Mouse (Mus musculus) liver, embryonic 13.5 days (tissue): ENCODE results near the gene Rbm4. TPM values are rescaled to one million over a fixed set of nuclear protein-coding genes. Genes with fewer than 3 reads are reported as not detected.

Experiments used
- ATAC-seq: fragments of 200-750 bp; cut with Nextera tagmentation; 2 replicates; pipeline ENCODE4 v1.8.0; 2017; ENCODE audit warnings: low read depth, mild to moderate bottlenecking, moderate number of reproducible peaks, moderate library complexity
- DNase-seq: peaks from one replicate; pipeline ENCODE4 v3.0.0; 2022
- H3K27ac ChIP-seq: fragments of 300-500 bp; sonication (generic); 2 replicates; pipeline ENCODE4 v1.5.1; 2015; ENCODE audit warnings: moderate library complexity, mild to moderate bottlenecking, inconsistent platforms
- H3K27me3 ChIP-seq: fragments of 300-500 bp; sonication (generic); 2 replicates; pipeline ENCODE4 v1.6.1; 2015; ENCODE audit warnings: mild to moderate bottlenecking, inconsistent platforms
- H3K36me3 ChIP-seq: fragments of 300-500 bp; sonication (generic); 2 replicates; pipeline ENCODE4 v1.6.1; 2015; ENCODE audit warnings: mild to moderate bottlenecking, inconsistent platforms
- H3K4me1 ChIP-seq: fragments of 300-500 bp; sonication (generic); replicated peaks from 2 replicates; pipeline ENCODE4 v1.6.1; 2015; ENCODE audit warnings: inconsistent platforms
- H3K4me2 ChIP-seq: fragments of 300-500 bp; sonication (generic); 2 replicates; pipeline ENCODE4 v1.6.1; 2015; ENCODE audit warnings: inconsistent platforms, mild to moderate bottlenecking, moderate library complexity
- H3K4me3 ChIP-seq: fragments of 300-500 bp; sonication (generic); replicated peaks from 2 replicates; pipeline ENCODE4 v1.5.1; 2015; ENCODE audit warnings: mild to moderate bottlenecking, inconsistent platforms
- H3K9ac ChIP-seq: fragments of 300-500 bp; sonication (generic); 2 replicates; pipeline ENCODE4 v1.6.1; 2015; ENCODE audit warnings: mild to moderate bottlenecking, inconsistent platforms
- H3K9me3 ChIP-seq: fragments of 300-500 bp; sonication (generic); replicated peaks from 2 replicates; pipeline ENCODE4 v1.6.1; 2016; ENCODE audit warnings: inconsistent platforms
- WGBS: fragments of 180-500 bp; shearing (Covaris S2); methylation state at CpG from one replicate; pipeline ENCODE4 v1.1.7; 2015; ENCODE audit not compliant: insufficient replicate concordance; 5-methylcytosine and 5-hydroxymethylcytosine counted together
- polyA plus RNA-seq: library from polyadenylated mRNA; unstranded; fragments of >200 nt; fragmentation: Nextera tagmentation; extraction: Ambion mirVana; gene quantifications from 2 replicates; pipeline ENCODE4 v1.2.1, GENCODE M21; 2015

Gene Rbm4
- polyA plus RNA-seq, 1 experiment from 2014 or later, result 26.5 TPM

GRCm38 (mm10) chr19:4739053-4739452 lies 54.6 kb downstream of the Rbm4 start:
- Histone ChIP-seq H3K4me1 (no peaks in the 10 kb centered on the region), H3K9me3 (no peaks in the 10 kb centered on the region), H3K4me3 (no peak overlapping the region), H3K36me3 (no peaks in the 10 kb centered on the region), H3K4me2 (no peak overlapping the region), H3K27me3 (no peaks in the 10 kb centered on the region), H3K27ac (no peak overlapping the region), H3K9ac (no peak overlapping the region)
- ATAC-seq (no peak), DNase-seq (no peak)
- WGBS, result 81% methylated on average over 11 of the region's 11 CpGs

GRCm38 (mm10) chr19:4737866-4738265 lies 55.8 kb downstream of the Rbm4 start:
- Histone ChIP-seq H3K4me3 (no peak overlapping the region), H3K9me3 (no peaks in the 10 kb centered on the region), H3K9ac (no peak overlapping the region), H3K4me1 (no peaks in the 10 kb centered on the region), H3K4me2 (no peak overlapping the region), H3K27ac (no peak overlapping the region), H3K27me3 (no peaks in the 10 kb centered on the region), H3K36me3 (no peaks in the 10 kb centered on the region)
- 71% methylated on average over 13 of the region's 13 CpGs for WGBS
- DNase-seq (no peak), ATAC-seq (no peak)

Other genes with a start within 250 kb of the Rbm4 start
- 0.43 and 0.59 TPM in 2 replicates for gene Lrfn4, start 178.2 kb downstream of the Rbm4 start, polyA plus RNA-seq
- gene Rce1, start 168.3 kb downstream of the Rbm4 start, polyA plus RNA-seq, result 31.3 and 32.3 TPM in 2 replicates
- gene Gm960, start 95.2 kb downstream of the Rbm4 start, polyA plus RNA-seq, result 0.79 TPM in 1 of 2 replicates, not detected in the other
- 0.09 and 0.13 TPM in 2 replicates for gene Sptbn2, start 82.7 kb downstream of the Rbm4 start, polyA plus RNA-seq
- gene Rbm4b, start 37.4 kb downstream of the Rbm4 start, polyA plus RNA-seq, result 14.6 and 17.5 TPM in 2 replicates
- 18.5 and 20.7 TPM in 2 replicates for gene Gm21992, start 17.7 kb upstream of the Rbm4 start, polyA plus RNA-seq
- 38.6 and 49.4 TPM in 2 replicates for gene Rbm14, start 17.7 kb upstream of the Rbm4 start, polyA plus RNA-seq
- gene Ccs, start 45.4 kb upstream of the Rbm4 start, polyA plus RNA-seq, result 40.7 and 41.2 TPM in 2 replicates
- gene Ccdc87, start 45.5 kb upstream of the Rbm4 start, polyA plus RNA-seq, result 0.06 TPM in 1 of 2 replicates, not detected in the other
- 23.6 and 25.3 TPM in 2 replicates for gene Ctsf, start 61.2 kb upstream of the Rbm4 start, polyA plus RNA-seq
- gene Actn3, start 84.0 kb upstream of the Rbm4 start, polyA plus RNA-seq, result 0.74 and 0.82 TPM in 2 replicates
- 11.2 and 11.5 TPM in 2 replicates for gene Zdhhc24, start 84.8 kb upstream of the Rbm4 start, polyA plus RNA-seq
- gene Bbs1, start 112.7 kb upstream of the Rbm4 start, polyA plus RNA-seq, result 0.80 and 1.1 TPM in 2 replicates
- 59.5 and 65.1 TPM in 2 replicates for gene Dpp3, start 134.4 kb upstream of the Rbm4 start, polyA plus RNA-seq
- 0.10 and 0.13 TPM in 2 replicates for gene Peli3, start 149.2 kb upstream of the Rbm4 start, polyA plus RNA-seq
- gene Mrpl11, start 168.2 kb upstream of the Rbm4 start, polyA plus RNA-seq, result 67.6 and 80.0 TPM in 2 replicates
- gene Npas4, start 196.4 kb upstream of the Rbm4 start, polyA plus RNA-seq, result not detected in 2 replicates
- 1.7 and 2.3 TPM in 2 replicates for gene Slc29a2, start 230.0 kb upstream of the Rbm4 start, polyA plus RNA-seq
- 9.3 and 10.9 TPM in 2 replicates for gene B4gat1, start 244.9 kb upstream of the Rbm4 start, polyA plus RNA-seq
- 0.70 TPM in 1 of 2 replicates, not detected in the other for gene AC124502.3, start 245.0 kb upstream of the Rbm4 start, polyA plus RNA-seq
- 34.8 and 35.1 TPM in 2 replicates for gene Brms1, start 247.5 kb upstream of the Rbm4 start, polyA plus RNA-seq